Mouse (Mus musculus): Measurements from ENCODE around the gene Hao2.

Gene Hao2

DNA sequence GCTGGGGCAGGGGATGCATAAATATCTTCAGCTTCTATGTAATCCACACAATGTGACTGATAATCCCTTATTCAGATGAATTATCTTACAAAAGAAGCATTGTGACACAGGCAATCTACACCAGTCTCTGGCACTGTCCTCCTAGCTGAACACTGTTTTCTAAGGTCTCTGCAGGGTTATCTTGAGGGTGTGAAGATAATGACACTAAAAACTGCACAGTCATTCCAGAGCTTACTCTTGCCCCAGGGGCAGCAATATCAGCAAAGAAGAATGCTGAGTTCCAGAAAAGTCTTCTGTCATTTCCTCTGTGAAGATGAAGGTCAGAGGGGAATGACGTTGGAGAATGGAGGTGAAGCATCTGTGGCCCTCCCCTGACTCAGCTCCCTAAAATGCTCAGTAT is 36.1 kb downstream of the Hao2 start:
- no peak for DNase-seq (ENCODE audit: low spot score)

DNA sequence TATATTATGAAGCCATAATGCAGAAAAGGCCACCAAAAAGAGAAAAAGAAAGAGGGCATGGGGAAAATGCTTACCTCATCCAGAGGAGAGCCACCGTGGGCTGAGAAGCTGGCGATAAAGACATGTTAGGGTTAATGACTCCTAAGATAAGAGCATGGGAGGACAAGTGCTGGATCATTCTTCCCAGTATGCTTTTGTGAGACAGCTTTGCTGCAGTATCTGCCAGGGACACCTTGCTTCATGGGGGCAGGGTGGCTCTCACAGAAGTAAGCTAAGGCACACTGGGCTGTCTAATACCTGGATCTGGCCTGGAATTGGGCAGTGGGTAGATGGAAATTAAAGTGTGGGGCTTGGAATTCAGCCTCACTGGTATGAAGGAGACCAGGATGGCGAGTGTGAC is 37.9 kb downstream of the Hao2 start:
- DNase-seq (ENCODE audit: low spot score) = no peak

DNA sequence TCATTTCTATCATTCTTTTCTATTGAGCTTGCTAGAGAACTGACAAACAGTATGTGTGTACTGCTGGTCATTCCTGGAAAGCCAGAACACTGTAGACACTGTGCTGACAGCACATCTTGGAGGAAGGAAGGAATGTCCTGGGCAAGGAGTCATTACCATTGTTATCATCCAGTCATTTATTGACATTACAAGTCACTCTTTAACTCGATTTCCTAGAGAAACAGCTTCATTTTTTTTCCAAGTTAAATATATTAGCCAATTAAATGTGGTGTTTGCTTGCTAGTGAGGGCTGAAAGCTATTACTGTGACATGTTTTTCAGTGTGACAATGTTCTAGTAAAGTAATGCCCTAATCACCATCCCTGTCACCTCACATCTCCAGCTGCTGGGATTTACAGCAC is 39.4 kb downstream of the Hao2 start:
- no peak for DNase-seq (ENCODE audit: low spot score)

DNA sequence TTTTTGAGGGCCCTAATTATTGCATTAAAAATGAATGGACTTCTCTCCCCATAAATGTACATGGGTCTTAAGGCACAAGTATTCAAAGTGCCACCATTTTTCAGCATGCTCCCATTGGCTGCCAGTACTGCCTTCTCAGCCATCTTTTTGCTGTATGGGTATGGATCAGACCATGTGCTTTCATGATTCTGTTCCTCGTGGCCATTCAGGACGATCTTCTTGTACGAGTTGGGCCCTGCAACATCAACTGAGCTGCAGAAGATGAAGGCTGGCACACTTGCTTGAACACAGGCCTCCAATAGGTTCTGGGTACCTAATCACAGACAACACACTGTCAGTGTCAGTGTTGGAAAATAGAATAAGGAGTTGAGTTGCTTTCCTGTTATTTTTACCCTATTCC is 40.0 kb downstream of the Hao2 start:
- DNase-seq (ENCODE audit: low spot score) = no peak

DNA sequence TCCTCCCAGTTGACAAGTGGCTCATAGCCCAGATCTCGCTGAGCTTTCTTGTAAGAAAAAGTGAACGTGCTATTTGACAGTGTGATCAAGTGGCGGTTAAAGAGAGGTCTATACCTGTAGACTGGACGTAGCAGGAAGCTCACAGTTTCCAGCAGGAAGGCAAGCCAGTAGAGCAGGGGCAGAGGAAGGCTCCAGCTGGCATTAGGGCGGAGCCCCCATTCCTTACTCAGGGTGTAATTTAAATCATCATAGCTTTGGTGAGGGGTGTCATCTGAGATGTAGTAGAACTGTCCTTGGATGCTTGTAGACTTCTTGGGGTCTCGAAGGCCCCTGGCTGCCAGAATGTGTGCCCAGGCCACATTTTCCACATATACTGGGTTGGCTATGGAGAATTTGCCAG is 40.4 kb downstream of the Hao2 start:
- DNase-seq (ENCODE audit: low spot score) = no peak

DNA sequence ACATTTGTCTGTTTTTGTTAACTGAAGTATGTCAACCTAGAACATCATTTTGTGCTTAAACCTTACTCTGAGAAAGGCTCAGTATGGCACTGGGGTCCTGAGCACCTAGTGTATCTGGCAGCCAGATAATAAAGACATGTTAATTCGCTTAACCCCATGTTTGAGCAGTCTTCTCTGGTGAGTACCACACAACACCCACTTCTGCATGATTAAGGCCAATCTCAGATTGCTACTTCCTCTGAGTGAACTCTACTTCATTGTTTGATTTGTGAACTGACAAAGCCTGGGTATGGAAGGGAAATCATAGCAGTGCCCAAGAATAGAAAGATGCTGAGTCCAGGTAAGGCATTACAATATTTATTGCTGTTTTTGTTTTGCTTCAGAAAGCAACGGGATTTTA is 41.2 kb downstream of the Hao2 start:
- no peak for DNase-seq (ENCODE audit: low spot score)

DNA sequence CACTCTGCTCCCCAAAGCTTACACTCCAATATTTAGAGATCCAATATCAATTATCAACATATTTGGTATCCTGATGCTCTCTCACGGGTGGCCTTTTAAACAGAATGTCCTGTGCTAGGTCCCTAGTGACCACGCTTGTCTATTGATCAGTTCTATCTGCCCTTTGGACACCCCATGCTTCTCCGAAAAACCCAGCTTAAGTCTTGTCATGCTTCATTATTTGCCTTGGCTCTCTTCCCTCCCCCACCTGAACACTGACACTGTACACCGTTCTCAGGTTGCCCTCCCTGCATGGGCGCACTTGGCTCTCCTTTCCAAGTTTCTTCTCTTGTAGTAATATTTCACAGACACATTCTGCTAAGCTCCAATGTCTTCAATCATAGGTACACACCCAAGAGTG is 42.8 kb downstream of the Hao2 start:
- no peak for DNase-seq (ENCODE audit: low spot score)

DNA sequence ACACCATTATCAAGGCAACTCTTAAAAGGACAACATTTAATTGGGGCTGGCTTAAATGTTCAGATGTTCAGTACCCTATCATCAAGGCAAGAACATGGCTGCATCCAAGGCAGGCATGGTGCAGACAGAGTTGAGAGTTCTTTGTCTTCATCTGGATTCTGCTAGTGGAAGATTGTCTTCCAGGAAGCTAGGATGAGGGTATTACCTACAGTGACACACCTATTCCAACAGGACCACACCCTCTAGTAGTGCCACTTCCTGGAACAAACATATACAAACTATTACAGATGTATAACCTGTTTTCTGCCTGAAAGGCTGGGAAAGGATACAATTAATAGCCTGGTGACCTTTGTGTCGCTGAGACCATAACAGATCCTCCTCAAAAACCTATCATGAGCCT is 44.1 kb downstream of the Hao2 start:
- no peak for DNase-seq (ENCODE audit: low spot score)

All from T-cell, adult 2 months (primary cell).